Mouse (Mus musculus): ENCODE measurements at regions not wholly inside any gene's neighbourhood (a gene's known extent, or its start where the extent isn't known, plus 50 kb on each side); places are given as distances from the start of the nearest gene placed in this dataset.

- no peak for DNase-seq (ENCODE audit: low spot score)
Measured at GRCm38 (mm10) chr11:84760622-84761196, 58.6 kb downstream of the Mrm1 start.

GRCm38 (mm10) chr11:84759478-84759986 lies 59.8 kb downstream of the Mrm1 start:
- no peak for DNase-seq (ENCODE audit: low spot score)

- DNase-seq (ENCODE audit: low spot score): no peak
Measured at GRCm38 (mm10) chr11:84752007-84752406, 67.3 kb downstream of the Mrm1 start.

GRCm38 (mm10) chr11:84749490-84750349 lies 69.6 kb downstream of the Mrm1 start:
- peak; percentile 19 for DNase-seq (ENCODE audit: low spot score)

GRCm38 (mm10) chr11:84738769-84739589 lies 80.3 kb downstream of the Mrm1 start:
- no peak for DNase-seq (ENCODE audit: low spot score)

GRCm38 (mm10) chr11:84738128-84738527 lies 81.2 kb downstream of the Mrm1 start:
- no peak for DNase-seq (ENCODE audit: low spot score)

GRCm38 (mm10) chr11:84731890-84732289 lies 87.4 kb downstream of the Mrm1 start:
- DNase-seq (ENCODE audit: low spot score): no peak

- no peak for DNase-seq (ENCODE audit: low spot score)
Measured at GRCm38 (mm10) chr11:84730218-84730617, 89.1 kb downstream of the Mrm1 start.

GRCm38 (mm10) chr11:84729189-84729588 lies 90.1 kb downstream of the Mrm1 start:
- peak; percentile 44 for DNase-seq (ENCODE audit: low spot score)

- no peak for DNase-seq (ENCODE audit: low spot score)
Measured at GRCm38 (mm10) chr11:84725936-84726613, 93.2 kb downstream of the Mrm1 start.

- DNase-seq (ENCODE audit: low spot score): peak; percentile 51
Measured at GRCm38 (mm10) chr11:84725177-84725792, 94.0 kb downstream of the Mrm1 start.

- DNase-seq (ENCODE audit: low spot score): no peak
Measured at GRCm38 (mm10) chr11:84724080-84724479, 95.2 kb downstream of the Mrm1 start.

- no peak for DNase-seq (ENCODE audit: low spot score)
Measured at GRCm38 (mm10) chr11:84722658-84723201, 96.6 kb downstream of the Mrm1 start.

GRCm38 (mm10) chr11:84721979-84722378 lies 97.3 kb downstream of the Mrm1 start:
- DNase-seq (ENCODE audit: low spot score): no peak

GRCm38 (mm10) chr11:84721150-84721549 lies 98.2 kb downstream of the Mrm1 start:
- no peak for DNase-seq (ENCODE audit: low spot score)

- no peak for DNase-seq (ENCODE audit: low spot score)
Measured at GRCm38 (mm10) chr11:84719781-84720180, 99.5 kb downstream of the Mrm1 start.

GRCm38 (mm10) chr11:84712731-84713130 lies 106.6 kb downstream of the Mrm1 start:
- no peak for DNase-seq (ENCODE audit: low spot score)

- no peak for DNase-seq (ENCODE audit: low spot score)
Measured at GRCm38 (mm10) chr11:84711886-84712285, 107.4 kb downstream of the Mrm1 start.

GRCm38 (mm10) chr11:84708222-84708730 lies 111.0 kb downstream of the Mrm1 start:
- DNase-seq (ENCODE audit: low spot score): no peak

- DNase-seq (ENCODE audit: low spot score): no peak
Measured at GRCm38 (mm10) chr11:84707772-84708171, 111.5 kb downstream of the Mrm1 start.

- DNase-seq (ENCODE audit: low spot score): no peak
Measured at GRCm38 (mm10) chr11:84706692-84707091, 112.6 kb downstream of the Mrm1 start.
